Mouse (Mus musculus): Measurements from ENCODE around the gene Arhgef7. TPM values are rescaled to one million over a fixed set of nuclear protein-coding genes. Genes with fewer than 3 reads are reported as not detected.

The Arhgef7 gene
- polyA plus RNA-seq, 1 experiment from 2014 or later, result 27.3 TPM

GRCm38 (mm10) chr8:11692455-11692854 is 35.1 kb upstream of the Arhgef7 start:
- no peak for DNase-seq (ENCODE audit: low spot score)
- Histone ChIP-seq H3K4me3 (replicated peaks; ENCODE audit: low read depth, low read length) (no peak overlapping the region), H3K36me3 (ENCODE audit: insufficient read depth, low read length) (no peaks in the 10 kb centered on the region), H3K27me3 (ENCODE audit: insufficient read depth, low read length) (no peaks in the 10 kb centered on the region), H3K4me2 (ENCODE audit: low read length) (no peak overlapping the region), H3K9ac (ENCODE audit: low read depth, low read length) (no peak overlapping the region), H3K9me3 (replicated peaks; ENCODE audit: low read length) (no peaks in the 10 kb centered on the region), H3K4me1 (replicated peaks; ENCODE audit: insufficient read depth, low read length) (no peaks in the 10 kb centered on the region), H3K27ac (no peak overlapping the region)
- WGBS, result 67% methylated on average over 1 of the region's 1 CpGs
- ATAC-seq (replicated peaks; ENCODE audit: low FRiP score, low read depth), result no peak
- no peak for TF ChIP-seq CTCF (IDR thresholded peaks at IDR 0.05; ENCODE audit: low read depth)

DNA sequence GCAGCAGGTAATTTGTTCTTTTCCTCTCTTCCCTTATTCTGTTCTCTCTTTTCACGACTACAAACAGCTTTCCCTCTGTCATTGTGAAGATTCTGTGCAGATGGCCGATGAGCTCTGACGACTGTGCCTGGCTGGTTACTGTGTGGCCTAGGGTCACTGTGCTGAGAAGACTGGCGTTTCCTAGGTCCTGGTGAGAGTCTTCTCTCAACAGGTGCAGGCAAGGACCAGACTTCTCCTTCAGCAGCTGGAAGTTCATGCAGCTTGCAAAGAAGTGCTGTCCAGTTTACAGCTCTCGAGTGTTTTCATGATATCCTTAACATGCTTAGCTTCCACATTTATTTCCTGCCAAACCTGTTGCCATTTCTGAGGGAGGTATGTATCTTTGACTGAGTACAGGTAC is 33.5 kb upstream of the Arhgef7 start:
- 75% methylated on average over 5 of the region's 5 CpGs for WGBS
- ATAC-seq (replicated peaks; ENCODE audit: low FRiP score, low read depth) (no peak), DNase-seq (ENCODE audit: low spot score) (no peak)
- Histone ChIP-seq H3K27me3 (ENCODE audit: insufficient read depth, low read length) (no peaks in the 10 kb centered on the region), H3K9me3 (replicated peaks; ENCODE audit: low read length) (no peaks in the 10 kb centered on the region), H3K4me3 (replicated peaks; ENCODE audit: low read depth, low read length) (no peak overlapping the region), H3K27ac (no peak overlapping the region), H3K36me3 (ENCODE audit: insufficient read depth, low read length) (no peaks in the 10 kb centered on the region), H3K4me1 (replicated peaks; ENCODE audit: insufficient read depth, low read length) (no peaks in the 10 kb centered on the region), H3K4me2 (ENCODE audit: low read length) (no peak overlapping the region), H3K9ac (ENCODE audit: low read depth, low read length) (no peak overlapping the region)
- TF ChIP-seq CTCF (IDR thresholded peaks at IDR 0.05; ENCODE audit: low read depth), result no peak

DNA sequence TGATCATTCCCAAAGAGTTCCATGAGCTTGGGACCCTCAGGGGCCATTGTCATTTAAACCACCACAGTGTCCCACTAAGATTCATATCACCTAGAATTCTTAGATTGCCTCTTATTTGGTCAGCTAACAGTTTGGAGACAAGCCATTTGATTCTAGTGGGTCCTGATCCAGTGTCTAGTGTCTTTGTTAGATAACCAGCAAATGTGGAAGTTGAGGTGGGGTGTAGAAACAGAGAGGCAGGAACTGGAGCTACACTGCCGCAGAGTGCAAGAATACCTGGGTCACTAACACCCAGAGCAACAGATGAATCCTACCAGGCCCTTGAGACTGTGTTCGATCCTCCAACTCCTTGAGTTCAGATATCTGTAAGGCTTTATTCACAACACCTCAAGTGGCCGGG is 31.3 kb upstream of the Arhgef7 start:
- DNase-seq (ENCODE audit: low spot score) (no peak), ATAC-seq (replicated peaks; ENCODE audit: low FRiP score, low read depth) (no peak)
- no peak for TF ChIP-seq CTCF (IDR thresholded peaks at IDR 0.05; ENCODE audit: low read depth)
- 82% methylated on average over 3 of the region's 3 CpGs for WGBS
- H3K4me1 ChIP-seq (replicated peaks; ENCODE audit: insufficient read depth, low read length), result 0 out of 2 replicates have a peak, but pooled peaks cover 3% of the 10 kb centered on the region
- no peak overlapping the region for H3K27ac ChIP-seq
- H3K9ac ChIP-seq (ENCODE audit: low read depth, low read length), result no peak overlapping the region
- H3K36me3 ChIP-seq (ENCODE audit: insufficient read depth, low read length), result no peaks in the 10 kb centered on the region
- H3K9me3 ChIP-seq (replicated peaks; ENCODE audit: low read length), result no peaks in the 10 kb centered on the region
- H3K27me3 ChIP-seq (ENCODE audit: insufficient read depth, low read length), result no peaks in the 10 kb centered on the region
- H3K4me3 ChIP-seq (replicated peaks; ENCODE audit: low read depth, low read length), result no peak overlapping the region
- no peak overlapping the region for H3K4me2 ChIP-seq (ENCODE audit: low read length)

DNA sequence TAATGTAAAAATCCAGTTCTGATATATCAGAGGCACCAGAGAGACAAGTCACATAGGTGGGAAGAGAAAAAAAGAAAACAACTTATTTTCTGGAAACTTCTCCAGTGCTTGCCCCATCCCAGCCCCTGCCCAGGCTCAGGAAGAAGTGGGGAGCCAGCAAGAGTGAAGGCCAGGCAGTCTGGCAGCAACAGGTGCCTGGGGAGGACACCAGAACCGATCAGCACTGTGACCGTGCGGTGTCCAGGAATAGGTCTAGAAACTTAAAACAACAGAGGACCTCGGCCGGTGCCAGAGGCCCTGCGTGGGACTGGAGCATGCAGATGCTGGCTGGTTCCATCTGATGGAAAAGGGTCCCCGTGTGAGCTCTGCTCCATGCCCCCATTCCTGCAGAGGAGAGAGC is 30.1 kb upstream of the Arhgef7 start:
- Histone ChIP-seq H3K4me3 (replicated peaks; ENCODE audit: low read depth, low read length) (no peak overlapping the region), H3K9me3 (replicated peaks; ENCODE audit: low read length) (no peaks in the 10 kb centered on the region), H3K4me1 (replicated peaks; ENCODE audit: insufficient read depth, low read length) (0 out of 2 replicates have a peak, but pooled peaks cover 3% of the 10 kb centered on the region), H3K4me2 (ENCODE audit: low read length) (no peak overlapping the region), H3K27ac (no peak overlapping the region), H3K27me3 (ENCODE audit: insufficient read depth, low read length) (no peaks in the 10 kb centered on the region), H3K36me3 (ENCODE audit: insufficient read depth, low read length) (no peaks in the 10 kb centered on the region), H3K9ac (ENCODE audit: low read depth, low read length) (no peak overlapping the region)
- DNase-seq (ENCODE audit: low spot score) (no peak), ATAC-seq (replicated peaks; ENCODE audit: low FRiP score, low read depth) (no peak)
- TF ChIP-seq CTCF (IDR thresholded peaks at IDR 0.05; ENCODE audit: low read depth), result no peak
- 80% methylated on average over 7 of the region's 7 CpGs for WGBS

GRCm38 (mm10) chr8:11699442-11700001 is 28.0 kb upstream of the Arhgef7 start:
- no peaks in the 10 kb centered on the region for H3K9me3 ChIP-seq (replicated peaks; ENCODE audit: low read length)
- no peak overlapping the region for H3K27ac ChIP-seq
- H3K4me2 ChIP-seq (ENCODE audit: low read length), result no peak overlapping the region
- no peaks in the 10 kb centered on the region for H3K36me3 ChIP-seq (ENCODE audit: insufficient read depth, low read length)
- no peak overlapping the region for H3K9ac ChIP-seq (ENCODE audit: low read depth, low read length)
- DNase-seq (ENCODE audit: low spot score), result no peak
- no peaks in the 10 kb centered on the region for H3K27me3 ChIP-seq (ENCODE audit: insufficient read depth, low read length)
- 0 out of 2 replicates have a peak, but pooled peaks cover 3% of the 10 kb centered on the region for H3K4me1 ChIP-seq (replicated peaks; ENCODE audit: insufficient read depth, low read length)
- H3K4me3 ChIP-seq (replicated peaks; ENCODE audit: low read depth, low read length), result no peak overlapping the region
- ATAC-seq (replicated peaks; ENCODE audit: low FRiP score, low read depth), result no peak
- WGBS, result 91% methylated on average over 5 of the region's 5 CpGs
- no peak for TF ChIP-seq CTCF (IDR thresholded peaks at IDR 0.05; ENCODE audit: low read depth)

GRCm38 (mm10) chr8:11700060-11701032 is 27.2 kb upstream of the Arhgef7 start:
- no peaks in the 10 kb centered on the region for H3K36me3 ChIP-seq (ENCODE audit: insufficient read depth, low read length)
- H3K4me1 ChIP-seq (replicated peaks; ENCODE audit: insufficient read depth, low read length), result 0 out of 2 replicates have a peak, but pooled peaks cover 3% of the 10 kb centered on the region
- H3K4me3 ChIP-seq (replicated peaks; ENCODE audit: low read depth, low read length), result no peak overlapping the region; the same call in 1 of the 2 replicates
- no peaks in the 10 kb centered on the region for H3K27me3 ChIP-seq (ENCODE audit: insufficient read depth, low read length)
- no peak overlapping the region for H3K27ac ChIP-seq
- DNase-seq (ENCODE audit: low spot score) (peak; percentile 89), ATAC-seq (replicated peaks; ENCODE audit: low FRiP score, low read depth) (peak; percentile 82)
- WGBS, result 25% methylated on average over 26 of the region's 26 CpGs
- H3K4me2 ChIP-seq (ENCODE audit: low read length), result peak overlapping the region; percentile 41; the same call in 1 of the 2 replicates
- peak; percentile 96 for TF ChIP-seq CTCF (IDR thresholded peaks at IDR 0.05; ENCODE audit: low read depth)
- no peak overlapping the region for H3K9ac ChIP-seq (ENCODE audit: low read depth, low read length)
- no peaks in the 10 kb centered on the region for H3K9me3 ChIP-seq (replicated peaks; ENCODE audit: low read length)

All from kidney, postnatal 0 days (tissue).